Mouse (Mus musculus) G1E (cell line): ENCODE data around the gene Rpl36al. TPM values are rescaled to one million over a fixed set of nuclear protein-coding genes. Genes with fewer than 3 reads are reported as not detected.

Experiments
- ATAC-seq: 2 replicates; pipeline ENCODE4 v1.8.0; 2016; ENCODE audit warnings: mild to moderate bottlenecking; ENCODE audit not compliant: insufficient number of reproducible peaks, poor library complexity, low FRiP score, severe bottlenecking; ENCODE audit errors: extremely low read depth
- DNase-seq: peaks from one replicate; pipeline ENCODE4 v3.0.0; 2012; ENCODE audit warnings: low spot score
- H3K27me3 ChIP-seq: 2 replicates; pipeline ENCODE4 v1.6.1; 2012; ENCODE audit warnings: mild to moderate bottlenecking, low read length, inconsistent platforms; ENCODE audit not compliant: insufficient read depth
- H3K36me3 ChIP-seq: replicated peaks from 2 replicates; pipeline ENCODE3; 2012; ENCODE audit warnings: mild to moderate bottlenecking, inconsistent platforms
- H3K4me1 ChIP-seq: 2 replicates; pipeline ENCODE4 v1.6.1; 2012; ENCODE audit warnings: low read depth, low read length, inconsistent platforms, mixed read lengths; ENCODE audit not compliant: insufficient read depth
- H3K4me3 ChIP-seq: 2 replicates; pipeline ENCODE4 v1.5.1; 2012; ENCODE audit warnings: low read depth, mild to moderate bottlenecking, inconsistent platforms, low read length, moderate library complexity, mixed read lengths
- H3K9me3 ChIP-seq: replicated peaks from 2 replicates; pipeline ENCODE4 v1.6.1; 2012; ENCODE audit warnings: inconsistent platforms
- CTCF ChIP-seq: IDR thresholded peaks from 2 replicates; pipeline ENCODE4 v1.5.1; 2012; ENCODE audit warnings: low read depth, low read length, inconsistent platforms, mixed read lengths
- GATA1 ChIP-seq: IDR thresholded peaks from 2 replicates; pipeline ENCODE4 v1.6.1; 2012; ENCODE audit warnings: borderline replicate concordance, low read length, inconsistent platforms, mixed read lengths
- GATA2 ChIP-seq: IDR thresholded peaks from 2 replicates; pipeline ENCODE4 v1.6.1; 2012; ENCODE audit warnings: low read depth, low read length, inconsistent platforms, borderline replicate concordance
- POLR2AphosphoS5 ChIP-seq: IDR thresholded peaks from 2 replicates; pipeline ENCODE4 v1.6.1; 2012; ENCODE audit warnings: low read depth, low read length, inconsistent platforms; ENCODE audit not compliant: insufficient replicate concordance
- TAL1 ChIP-seq: conservative IDR thresholded peaks from 2 replicates; pipeline ENCODE4 v1.6.1; 2012; ENCODE audit warnings: low read depth, low read length, inconsistent platforms, mixed read lengths
- polyA plus RNA-seq: library from polyadenylated mRNA; stranded (reverse); fragments of >175 nt; gene quantifications from 2 replicates; pipeline ENCODE4 v1.2.3, GENCODE M21; 2012
- total RNA-seq, 2 experiments: library from RNA; stranded (forward) in 1 of 2; stranded (reverse) in 1 of 2; fragments of 200-1000 nt in 1 of 2; fragments of >200 nt in 1 of 2; fragmentation: Nextera tagmentation in 1 of 2; gene quantifications; 2 replicates each; pipeline ENCODE4 v1.2.3; 2014 to 2017

Rpl36al gene
- total and polyA plus RNA-seq, 3 experiments, result 113 to 1,699 (median 258) TPM

DNA sequence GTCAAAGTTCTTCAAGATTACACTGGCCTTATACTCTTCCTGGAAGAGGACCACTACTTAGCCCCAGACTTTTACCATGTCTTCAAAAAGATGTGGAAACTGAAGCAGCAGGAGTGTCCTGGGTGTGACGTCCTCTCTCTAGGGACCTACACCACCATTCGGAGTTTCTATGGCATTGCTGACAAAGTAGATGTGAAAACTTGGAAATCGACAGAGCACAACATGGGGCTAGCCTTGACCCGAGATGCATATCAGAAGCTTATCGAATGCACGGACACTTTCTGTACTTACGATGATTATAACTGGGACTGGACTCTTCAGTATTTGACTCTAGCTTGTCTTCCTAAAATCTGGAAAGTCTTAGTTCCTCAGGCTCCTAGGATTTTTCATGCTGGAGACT, 1.5 kb upstream of the Rpl36al start:
- TF ChIP-seq CTCF (no peak), GATA2 (no peak), TAL1 (no peak), GATA1 (no peak), POLR2AphosphoS5 (no peak)
- Histone ChIP-seq H3K4me1 (peaks cover 50% of the 10 kb centered on the region), H3K27me3 (no peaks in the 10 kb centered on the region), H3K9me3 (no peaks in the 10 kb centered on the region), H3K36me3 (peaks cover 61% of the 10 kb centered on the region), H3K4me3 (peak overlapping the region; percentile 90)
- no peak for ATAC-seq
- DNase-seq, result no peak

DNA sequence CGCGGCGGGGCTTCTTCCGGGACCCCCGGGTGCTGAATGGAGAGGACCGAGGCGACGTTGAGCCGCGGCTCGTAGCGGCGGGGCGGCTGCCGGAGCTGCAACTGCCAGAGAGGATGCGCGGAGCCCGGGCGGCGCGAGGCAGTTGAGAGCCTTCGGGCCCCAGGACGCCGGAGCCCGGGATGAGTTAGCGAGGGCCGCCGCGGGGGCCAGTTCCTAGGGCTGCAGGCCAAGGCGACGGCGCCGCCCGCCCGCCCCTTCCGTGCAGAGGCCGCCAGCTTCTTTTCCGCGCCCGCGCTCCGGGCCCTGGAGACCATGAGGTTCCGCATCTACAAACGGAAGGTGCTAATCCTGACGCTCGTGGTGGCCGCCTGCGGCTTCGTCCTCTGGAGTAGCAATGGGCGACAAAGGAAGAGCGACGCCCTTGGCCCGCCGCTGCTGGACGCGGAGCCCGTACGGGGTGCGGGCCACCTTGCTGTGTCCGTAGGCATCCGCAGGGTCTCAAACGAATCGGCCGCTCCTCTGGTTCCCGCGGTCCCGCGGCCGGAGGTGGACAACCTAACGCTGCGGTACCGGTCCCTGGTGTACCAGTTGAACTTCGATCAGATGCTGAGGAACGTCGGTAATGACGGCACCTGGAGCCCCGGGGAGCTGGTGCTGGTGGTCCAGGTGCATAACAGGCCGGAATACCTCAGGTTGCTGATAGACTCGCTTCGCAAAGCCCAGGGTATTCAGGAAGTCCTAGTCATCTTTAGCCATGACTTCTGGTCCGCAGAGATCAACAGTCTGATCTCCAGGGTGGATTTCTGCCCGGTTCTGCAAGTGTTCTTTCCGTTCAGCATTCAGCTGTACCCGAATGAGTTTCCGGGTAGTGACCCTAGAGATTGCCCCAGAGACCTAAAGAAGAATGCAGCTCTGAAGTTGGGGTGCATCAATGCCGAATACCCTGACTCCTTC, 736 bp upstream of the Rpl36al start:
- no peak; the same call in 1 of the 2 replicates for ATAC-seq
- peaks cover 60% of the 10 kb centered on the region for H3K36me3 ChIP-seq
- no peaks in the 10 kb centered on the region for H3K9me3 ChIP-seq
- peak overlapping the region; percentile 90 for H3K4me3 ChIP-seq
- H3K4me1 ChIP-seq, result peaks cover 53% of the 10 kb centered on the region
- H3K27me3 ChIP-seq, result no peaks in the 10 kb centered on the region
- TF ChIP-seq POLR2AphosphoS5 (no peak), TAL1 (no peak), CTCF (no peak), GATA1 (no peak), GATA2 (no peak)
- peak; percentile 64 for DNase-seq

DNA sequence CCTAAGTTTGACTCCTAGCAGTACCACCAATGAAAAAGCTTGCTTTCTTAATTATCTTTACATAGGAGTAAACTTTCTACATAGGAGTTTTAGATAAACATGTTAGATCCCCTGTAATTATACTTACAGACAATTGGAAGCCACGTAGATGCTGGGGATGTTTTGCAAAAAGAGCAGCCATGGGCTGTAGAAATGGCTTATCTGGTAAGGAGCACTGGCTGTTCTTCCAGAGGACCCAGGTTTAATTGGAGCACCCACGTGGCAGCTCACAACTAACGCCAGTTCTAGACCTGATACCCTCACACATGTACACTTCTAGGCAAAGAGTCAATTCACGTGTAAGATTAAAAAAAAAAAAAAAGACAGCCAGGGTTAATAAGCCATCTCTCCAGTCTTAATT, 2.1 kb downstream of the Rpl36al start:
- no peak for ATAC-seq
- H3K4me3 ChIP-seq, result peak overlapping the region; percentile 28; the same call in 1 of the 2 replicates
- H3K27me3 ChIP-seq, result no peaks in the 10 kb centered on the region
- peaks cover 60% of the 10 kb centered on the region for H3K36me3 ChIP-seq
- H3K9me3 ChIP-seq, result peaks cover 4% of the 10 kb centered on the region
- TF ChIP-seq GATA2 (no peak), TAL1 (no peak), POLR2AphosphoS5 (no peak), CTCF (no peak), GATA1 (no peak)
- no peak for DNase-seq
- peaks cover 39% of the 10 kb centered on the region for H3K4me1 ChIP-seq

DNA sequence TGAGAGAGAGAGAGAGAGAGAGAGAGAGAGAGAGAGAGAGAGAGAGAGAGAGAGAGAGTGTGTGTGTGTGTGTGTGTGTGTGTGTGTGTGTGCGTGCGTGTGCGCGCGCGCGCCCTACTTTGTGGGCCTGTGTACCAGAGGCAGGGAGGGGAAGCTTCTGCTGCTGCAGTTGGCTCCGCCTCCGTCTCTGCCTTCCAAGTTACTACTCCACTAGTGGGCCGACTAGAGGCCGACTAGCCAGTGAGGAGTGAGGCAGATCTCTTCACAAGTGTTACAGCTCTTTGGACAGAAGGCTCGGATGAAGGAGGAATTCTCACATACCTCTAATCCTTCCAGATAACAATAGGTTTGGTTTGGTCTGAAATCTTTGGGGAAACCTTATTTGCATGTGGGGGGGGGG, 4.5 kb downstream of the Rpl36al start:
- ATAC-seq (no peak), DNase-seq (no peak)
- no peak for TF ChIP-seq GATA1
- no peak for TF ChIP-seq POLR2AphosphoS5
- TF ChIP-seq GATA2, result no peak
- TF ChIP-seq TAL1, result no peak
- TF ChIP-seq CTCF, result no peak
- Histone ChIP-seq H3K4me1 (peaks cover 27% of the 10 kb centered on the region), H3K27me3 (no peaks in the 10 kb centered on the region), H3K4me3 (no peak overlapping the region), H3K36me3 (peaks cover 69% of the 10 kb centered on the region), H3K9me3 (peaks cover 4% of the 10 kb centered on the region)

DNA sequence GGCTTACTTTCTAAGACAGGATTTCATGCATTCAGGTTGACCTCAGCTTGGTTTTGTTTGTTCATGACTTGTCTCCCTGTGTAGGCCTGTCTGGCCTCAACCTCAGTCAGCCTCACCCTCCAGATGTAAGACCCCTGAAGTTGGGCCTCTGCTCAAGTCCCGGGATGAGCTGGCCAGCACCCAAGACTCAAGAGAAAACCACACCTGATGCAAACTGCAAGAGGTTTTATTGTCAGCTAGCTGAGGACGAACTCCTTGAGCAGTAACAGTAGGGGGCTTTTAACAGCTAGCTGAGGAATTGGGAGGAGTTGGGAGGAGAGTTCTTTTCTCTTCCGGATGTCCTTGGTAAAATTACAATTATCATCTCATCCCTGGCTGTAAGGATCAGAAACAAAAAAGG, 6.4 kb downstream of the Rpl36al start:
- no peaks in the 10 kb centered on the region for H3K27me3 ChIP-seq
- H3K4me3 ChIP-seq, result no peak overlapping the region
- peaks cover 85% of the 10 kb centered on the region for H3K36me3 ChIP-seq
- TF ChIP-seq GATA2 (no peak), GATA1 (no peak), POLR2AphosphoS5 (no peak), CTCF (no peak), TAL1 (no peak)
- peaks cover 4% of the 10 kb centered on the region for H3K9me3 ChIP-seq
- peaks cover 30% of the 10 kb centered on the region for H3K4me1 ChIP-seq
- ATAC-seq (no peak), DNase-seq (no peak)

DNA sequence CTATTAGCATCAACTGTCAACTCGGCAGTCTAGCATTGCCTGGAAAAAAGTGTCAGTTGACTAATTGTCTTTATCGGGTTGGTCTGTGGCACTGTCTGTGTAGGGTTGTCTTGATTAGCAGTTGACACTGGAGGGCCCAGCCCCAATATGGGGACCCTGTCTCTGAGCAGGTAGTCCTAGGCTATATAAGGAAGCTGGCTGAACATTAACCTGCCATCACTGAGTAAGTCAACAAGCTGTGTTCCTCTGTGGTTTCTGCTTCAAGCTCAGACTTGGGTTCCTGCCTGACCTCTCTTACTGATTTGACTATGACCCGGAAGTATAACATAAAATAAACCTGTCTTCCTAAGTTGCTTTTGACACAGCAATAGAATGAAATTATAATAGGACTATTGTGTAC, 7.9 kb downstream of the Rpl36al start:
- H3K36me3 ChIP-seq, result peaks cover 85% of the 10 kb centered on the region
- TF ChIP-seq TAL1 (no peak), CTCF (no peak), GATA1 (no peak), GATA2 (no peak), POLR2AphosphoS5 (no peak)
- DNase-seq, result no peak
- no peak for ATAC-seq
- H3K4me3 ChIP-seq, result no peak overlapping the region
- H3K4me1 ChIP-seq, result peaks cover 25% of the 10 kb centered on the region
- no peaks in the 10 kb centered on the region for H3K27me3 ChIP-seq
- peaks cover 4% of the 10 kb centered on the region for H3K9me3 ChIP-seq
